Mouse (Mus musculus) liver, embryonic 16.5 days (tissue): Measurements from ENCODE around the gene Krtap1-5. TPM values are rescaled to one million over a fixed set of nuclear protein-coding genes. Genes with fewer than 3 reads are reported as not detected.

Experiments
- ATAC-seq: fragments of 200-750 bp; cut with Nextera tagmentation; 2 replicates; pipeline ENCODE4 v1.8.0; 2017; ENCODE audit warnings: low read depth, mild to moderate bottlenecking, moderate number of reproducible peaks, moderate library complexity
- H3K27ac ChIP-seq: fragments of 300-500 bp; sonication (generic); 2 replicates; pipeline ENCODE4 v1.5.1; 2014; ENCODE audit warnings: mild to moderate bottlenecking, low read length
- H3K27me3 ChIP-seq: fragments of 300-500 bp; sonication (generic); 2 replicates; pipeline ENCODE4 v1.6.1; 2014; ENCODE audit warnings: low read depth, low read length, mixed read lengths; ENCODE audit not compliant: control insufficient read depth, insufficient read depth
- H3K36me3 ChIP-seq: fragments of 300-500 bp; sonication (generic); 2 replicates; pipeline ENCODE4 v1.6.1; 2014; ENCODE audit warnings: mild to moderate bottlenecking; ENCODE audit not compliant: control insufficient read depth, insufficient read depth
- H3K4me1 ChIP-seq: fragments of 300-500 bp; sonication (generic); 2 replicates; pipeline ENCODE4 v1.6.1; 2014; ENCODE audit warnings: low read depth, low read length, mixed read lengths; ENCODE audit not compliant: control insufficient read depth
- H3K4me2 ChIP-seq: fragments of 300-500 bp; sonication (generic); 2 replicates; pipeline ENCODE4 v1.6.1; 2014; ENCODE audit warnings: low read depth, low read length, mixed read lengths
- H3K4me3 ChIP-seq: fragments of 300-500 bp; sonication (generic); 2 replicates; pipeline ENCODE4 v1.5.1; 2014; ENCODE audit warnings: low read depth, mild to moderate bottlenecking, low read length
- H3K9ac ChIP-seq: fragments of 300-500 bp; sonication (generic); 2 replicates; pipeline ENCODE4 v1.6.1; 2014; ENCODE audit warnings: low read depth, low read length
- H3K9me3 ChIP-seq: fragments of 300-500 bp; sonication (generic); replicated peaks from 2 replicates; pipeline ENCODE4 v1.6.1; 2016; ENCODE audit warnings: low read length; ENCODE audit not compliant: control insufficient read depth
- WGBS: fragments of 180-500 bp; shearing (Covaris S2); extraction: QIAGEN DNeasy Blood & Tissue Kit; methylation state at CpG from one replicate; pipeline ENCODE4 v1.1.7; 2014; ENCODE audit not compliant: insufficient replicate concordance; 5-methylcytosine and 5-hydroxymethylcytosine counted together
- polyA plus RNA-seq: library from polyadenylated mRNA; unstranded; fragments of >200 nt; fragmentation: Nextera tagmentation; extraction: Ambion mirVana; gene quantifications from 2 replicates; pipeline ENCODE4 v1.2.1, GENCODE M21; 2015

Gene Krtap1-5
- polyA plus RNA-seq, 1 experiment from 2014 or later: not detected

- H3K27ac ChIP-seq: no peak overlapping the region
- ATAC-seq: no peak
- no peaks in the 10 kb centered on the region for H3K27me3 ChIP-seq
- H3K4me2 ChIP-seq: no peak overlapping the region
- no peaks in the 10 kb centered on the region for H3K9me3 ChIP-seq
- H3K36me3 ChIP-seq: no peaks in the 10 kb centered on the region
- no peak overlapping the region for H3K4me3 ChIP-seq
- no peak overlapping the region for H3K9ac ChIP-seq
- H3K4me1 ChIP-seq: no peaks in the 10 kb centered on the region
- 73% methylated on average over 3 of the region's 3 CpGs for WGBS
Measured at GRCm38 (mm10) chr11:99557976-99558745, 22.7 kb downstream of the Krtap1-5 start.

DNA sequence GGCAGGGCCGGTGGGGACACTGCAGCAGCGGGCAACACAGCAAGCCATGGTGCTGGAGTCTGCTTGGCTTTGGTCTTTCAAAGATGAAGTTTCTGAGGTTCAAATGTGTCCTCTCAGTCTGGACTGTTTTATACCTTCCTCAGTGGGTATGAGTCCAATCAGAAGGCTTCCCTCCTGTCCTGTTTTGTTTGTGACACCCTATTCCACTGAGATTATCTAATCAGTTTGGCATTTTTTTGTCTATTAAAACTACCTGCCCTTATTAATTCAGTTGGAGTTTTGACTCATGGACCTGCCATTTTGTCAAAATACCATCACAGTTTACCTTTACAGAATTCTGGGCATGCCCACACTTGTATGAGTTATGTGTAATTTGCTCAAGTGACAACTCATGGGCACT is 24.1 kb downstream of the Krtap1-5 start, which contains the start of gene Krtap3-2:
Gene Krtap3-2 (minus strand): TSS at position 101 of the 400 bp plus-strand sequence.
- no peak within 1 kb of the TSS for H3K9ac ChIP-seq
- WGBS: 63% methylated on average over 2 of the region's 2 CpGs
- H3K9me3 ChIP-seq: no peaks in the 10 kb centered on the region
- no peak within 1 kb of the TSS for H3K4me3 ChIP-seq
- no peak within 1 kb of the TSS for H3K4me2 ChIP-seq
- H3K4me1 ChIP-seq: no peaks in the 10 kb centered on the region
- H3K27ac ChIP-seq: no peak within 1 kb of the TSS
- no peaks in the 10 kb centered on the region for H3K36me3 ChIP-seq
- H3K27me3 ChIP-seq: no peaks in the 10 kb centered on the region
- ATAC-seq: no peak

DNA sequence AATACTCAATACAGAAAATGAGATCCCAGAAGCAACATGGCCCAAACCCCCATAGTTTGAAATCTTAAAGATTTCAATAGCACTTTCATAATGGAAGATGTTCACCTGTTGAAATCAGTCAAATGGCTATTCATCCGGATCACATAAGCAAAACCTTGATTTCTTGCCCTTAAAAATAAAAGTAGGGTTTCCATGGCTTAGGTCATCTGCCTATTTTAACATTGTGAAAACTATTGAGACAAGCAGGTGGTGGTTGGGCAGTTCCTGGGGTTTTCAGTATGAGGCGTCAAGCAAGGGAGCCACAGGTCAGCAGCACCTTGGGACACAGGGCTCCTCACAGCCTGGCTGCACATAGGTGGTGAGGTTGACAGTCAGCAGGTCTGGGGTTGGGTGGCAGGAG is 24.6 kb downstream of the Krtap1-5 start:
- no peak overlapping the region for H3K4me3 ChIP-seq
- no peaks in the 10 kb centered on the region for H3K27me3 ChIP-seq
- no peak overlapping the region for H3K9ac ChIP-seq
- no peaks in the 10 kb centered on the region for H3K9me3 ChIP-seq
- no peaks in the 10 kb centered on the region for H3K36me3 ChIP-seq
- 57% methylated on average over 2 of the region's 2 CpGs for WGBS
- no peak for ATAC-seq
- H3K4me2 ChIP-seq: no peak overlapping the region
- no peaks in the 10 kb centered on the region for H3K4me1 ChIP-seq
- no peak overlapping the region for H3K27ac ChIP-seq

GRCm38 (mm10) chr11:99550765-99551164 is 30.1 kb downstream of the Krtap1-5 start, which contains the start of gene Krtap3-3:
TSS of gene Krtap3-3 (minus strand) at chr11:99550865.
- H3K9ac ChIP-seq: no peak within 1 kb of the TSS
- H3K27me3 ChIP-seq: no peaks in the 10 kb centered on the region
- H3K4me2 ChIP-seq: no peak within 1 kb of the TSS
- no peak within 1 kb of the TSS for H3K4me3 ChIP-seq
- no peaks in the 10 kb centered on the region for H3K9me3 ChIP-seq
- no peaks in the 10 kb centered on the region for H3K36me3 ChIP-seq
- no peak within 1 kb of the TSS for H3K27ac ChIP-seq
- 52% methylated on average over 4 of the region's 4 CpGs for WGBS
- no peaks in the 10 kb centered on the region for H3K4me1 ChIP-seq
- ATAC-seq: no peak

GRCm38 (mm10) chr11:99547892-99548291 is 32.9 kb downstream of the Krtap1-5 start:
- Histone ChIP-seq H3K36me3 (no peaks in the 10 kb centered on the region), H3K27me3 (no peaks in the 10 kb centered on the region), H3K27ac (no peak overlapping the region), H3K4me2 (no peak overlapping the region), H3K4me3 (no peak overlapping the region), H3K9me3 (no peaks in the 10 kb centered on the region), H3K4me1 (no peaks in the 10 kb centered on the region), H3K9ac (no peak overlapping the region)
- ATAC-seq: no peak

GRCm38 (mm10) chr11:99539721-99540120 is 41.1 kb downstream of the Krtap1-5 start:
- Histone ChIP-seq H3K4me2 (no peak overlapping the region), H3K27me3 (no peaks in the 10 kb centered on the region), H3K9me3 (no peaks in the 10 kb centered on the region), H3K9ac (no peak overlapping the region), H3K4me3 (no peak overlapping the region), H3K4me1 (no peaks in the 10 kb centered on the region), H3K36me3 (no peaks in the 10 kb centered on the region), H3K27ac (no peak overlapping the region)
- whole genome bisulfite sequencing: 64% methylated on average over 9 of the region's 9 CpGs
- ATAC-seq: no peak

Other genes with a start within 250 kb of the Krtap1-5 start
- gene Krt26, start 243.1 kb downstream of the Krtap1-5 start, polyA plus RNA-seq: not detected in 2 replicates
- not detected in 2 replicates for gene Krt27, start 229.9 kb downstream of the Krtap1-5 start, polyA plus RNA-seq
- gene Krt28, start 206.1 kb downstream of the Krtap1-5 start, polyA plus RNA-seq: 0.06 TPM in 1 of 2 replicates, not detected in the other
- gene Krt10, start 191.7 kb downstream of the Krtap1-5 start, polyA plus RNA-seq: 2.9 and 3.0 TPM in 2 replicates
- 0.05 TPM in 1 of 2 replicates, not detected in the other for gene Krt12, start 158.8 kb downstream of the Krtap1-5 start, polyA plus RNA-seq
- gene Krt20, start 142.9 kb downstream of the Krtap1-5 start, polyA plus RNA-seq: 33.8 and 34.8 TPM in 2 replicates
- 1.4 and 1.5 TPM in 2 replicates for gene Krt23, start 87.9 kb downstream of the Krtap1-5 start, polyA plus RNA-seq
- gene Krt39, start 59.7 kb downstream of the Krtap1-5 start, polyA plus RNA-seq: not detected in 2 replicates
- not detected in 2 replicates for gene Krt40, start 37.9 kb downstream of the Krtap1-5 start, polyA plus RNA-seq
- not detected in 2 replicates for gene Krtap3-3, start 30.2 kb downstream of the Krtap1-5 start, polyA plus RNA-seq
- not detected in 2 replicates for gene Krtap3-2, start 24.2 kb downstream of the Krtap1-5 start, polyA plus RNA-seq
- not detected in 2 replicates for gene Gm11939, start 21.6 kb downstream of the Krtap1-5 start, polyA plus RNA-seq
- not detected in 2 replicates for gene Krtap3-1, start 14.4 kb downstream of the Krtap1-5 start, polyA plus RNA-seq
- gene Krtap1-4, start 2.6 kb upstream of the Krtap1-5 start, polyA plus RNA-seq: not detected in 2 replicates
- not detected in 2 replicates for gene Krtap1-3, start 10.3 kb upstream of the Krtap1-5 start, polyA plus RNA-seq
- not detected in 2 replicates for gene Krtap9-3, start 17.1 kb upstream of the Krtap1-5 start, polyA plus RNA-seq
- gene Gm11938, start 22.3 kb upstream of the Krtap1-5 start, polyA plus RNA-seq: not detected in 2 replicates
- not detected in 2 replicates for gene Gm11937, start 29.2 kb upstream of the Krtap1-5 start, polyA plus RNA-seq
- gene Krtap2-4, start 33.8 kb upstream of the Krtap1-5 start, polyA plus RNA-seq: not detected in 2 replicates
- not detected in 2 replicates for gene Gm11562, start 39.4 kb upstream of the Krtap1-5 start, polyA plus RNA-seq
- gene Krtap4-1, start 47.2 kb upstream of the Krtap1-5 start, polyA plus RNA-seq: not detected in 2 replicates
- gene Krtap4-2, start 54.1 kb upstream of the Krtap1-5 start, polyA plus RNA-seq: not detected in 2 replicates
- not detected in 2 replicates for gene Krtap4-7, start 63.1 kb upstream of the Krtap1-5 start, polyA plus RNA-seq
- gene Gm11555, start 69.2 kb upstream of the Krtap1-5 start, polyA plus RNA-seq: not detected in 2 replicates
- gene Gm11563, start 77.9 kb upstream of the Krtap1-5 start, polyA plus RNA-seq: not detected in 2 replicates
- gene Krtap4-6, start 84.9 kb upstream of the Krtap1-5 start, polyA plus RNA-seq: not detected in 2 replicates
- gene Gm14190, start 109.7 kb upstream of the Krtap1-5 start, polyA plus RNA-seq: not detected in 2 replicates
- not detected in 2 replicates for gene Gm14180, start 153.3 kb upstream of the Krtap1-5 start, polyA plus RNA-seq
- gene Gm11595, start 191.9 kb upstream of the Krtap1-5 start, polyA plus RNA-seq: not detected in 2 replicates
- not detected in 2 replicates for gene Krtap4-8, start 199.7 kb upstream of the Krtap1-5 start, polyA plus RNA-seq
- gene Krtap4-9, start 204.2 kb upstream of the Krtap1-5 start, polyA plus RNA-seq: not detected in 2 replicates
- not detected in 2 replicates for gene Gm11596, start 212.5 kb upstream of the Krtap1-5 start, polyA plus RNA-seq
- not detected in 2 replicates for gene Gm11569, start 217.9 kb upstream of the Krtap1-5 start, polyA plus RNA-seq
- gene Gm11554, start 223.4 kb upstream of the Krtap1-5 start, polyA plus RNA-seq: not detected in 2 replicates
- not detected in 2 replicates for gene Krtap4-13, start 228.9 kb upstream of the Krtap1-5 start, polyA plus RNA-seq
- gene Gm11564, start 234.7 kb upstream of the Krtap1-5 start, polyA plus RNA-seq: not detected in 2 replicates